Mouse (Mus musculus) cerebellum, postnatal 14 days (tissue): ENCODE data around the gene 1500009C09Rik.

ENCODE experiments used
- DNase-seq, 2 experiments: peaks; one replicate each; pipeline ENCODE4 v3.0.0; 2021; ENCODE audit warnings: mixed read lengths in 2 of 2

The 1500009C09Rik gene

DNA sequence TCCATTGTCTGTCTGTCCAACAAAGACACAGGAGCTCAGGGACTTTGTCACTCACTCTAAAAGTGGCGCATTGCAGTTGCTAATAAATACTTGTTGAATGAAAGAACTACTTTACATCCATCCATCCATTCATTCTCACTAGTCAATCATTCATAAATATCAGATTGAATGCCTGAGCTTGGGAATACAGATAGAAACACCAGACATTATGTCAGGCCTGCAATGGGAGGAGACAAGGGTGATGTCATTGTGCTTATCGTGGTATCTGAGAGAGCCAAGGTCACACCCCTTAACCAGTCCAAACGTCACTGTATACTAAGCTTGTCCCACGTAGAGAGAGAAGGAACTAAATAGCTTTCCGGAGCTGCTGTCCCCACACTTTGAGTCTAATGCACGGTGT lies at the start of gene 1500009C09Rik:
Gene 1500009C09Rik (plus strand): TSS at position 301 of the 400 bp plus-strand sequence.
- DNase-seq = no peak

- peak in 1 of 2 experiments; percentile 46 for DNase-seq
Measured at GRCm38 (mm10) chr15:82203090-82203489, 49.1 kb upstream of the 1500009C09Rik start.

GRCm38 (mm10) chr15:82203611-82204351 lies 48.4 kb upstream of the 1500009C09Rik start:
- DNase-seq = peak; percentile 83 to 88

DNA sequence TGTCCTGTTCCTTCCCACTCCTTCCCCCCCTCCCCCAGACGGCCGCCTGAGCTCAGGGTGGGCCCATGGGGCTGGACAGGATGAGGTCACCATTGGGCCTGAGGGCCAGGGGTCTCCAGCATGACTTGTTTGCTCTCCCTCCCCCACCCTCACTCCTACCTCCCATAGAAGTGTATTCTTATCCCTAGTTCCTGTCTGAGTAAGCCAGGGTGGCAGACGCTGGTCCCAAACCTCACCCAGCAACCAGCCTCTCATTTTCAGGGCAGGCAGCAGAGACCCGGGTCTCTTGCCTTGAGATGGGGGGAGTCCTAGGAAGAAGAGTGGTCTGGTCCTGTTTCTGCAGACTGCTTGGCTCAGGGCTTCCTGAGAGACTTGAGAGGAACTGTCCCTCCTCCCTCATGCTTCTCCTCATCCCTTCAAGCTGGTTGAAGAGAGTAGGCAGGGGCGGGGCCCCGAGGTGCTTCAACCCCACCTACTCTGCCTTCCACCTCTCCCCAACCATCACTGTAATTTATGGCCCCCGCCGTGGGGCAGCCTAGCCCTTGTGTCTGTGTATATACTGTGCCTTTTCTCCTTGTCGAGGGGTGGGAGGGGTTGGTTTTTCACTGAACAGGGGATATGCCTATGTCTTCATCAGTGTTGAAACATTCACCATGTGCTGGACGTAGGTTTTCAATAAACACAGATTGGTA lies 47.4 kb upstream of the 1500009C09Rik start:
- DNase-seq = peak; percentile 39 to 48

- DNase-seq = peak; percentile 99
Measured at GRCm38 (mm10) chr15:82206365-82207104, 45.7 kb upstream of the 1500009C09Rik start.

- peak in 1 of 2 experiments; percentile 58 for DNase-seq
Measured at GRCm38 (mm10) chr15:82207105-82207459, 45.1 kb upstream of the 1500009C09Rik start.

DNA sequence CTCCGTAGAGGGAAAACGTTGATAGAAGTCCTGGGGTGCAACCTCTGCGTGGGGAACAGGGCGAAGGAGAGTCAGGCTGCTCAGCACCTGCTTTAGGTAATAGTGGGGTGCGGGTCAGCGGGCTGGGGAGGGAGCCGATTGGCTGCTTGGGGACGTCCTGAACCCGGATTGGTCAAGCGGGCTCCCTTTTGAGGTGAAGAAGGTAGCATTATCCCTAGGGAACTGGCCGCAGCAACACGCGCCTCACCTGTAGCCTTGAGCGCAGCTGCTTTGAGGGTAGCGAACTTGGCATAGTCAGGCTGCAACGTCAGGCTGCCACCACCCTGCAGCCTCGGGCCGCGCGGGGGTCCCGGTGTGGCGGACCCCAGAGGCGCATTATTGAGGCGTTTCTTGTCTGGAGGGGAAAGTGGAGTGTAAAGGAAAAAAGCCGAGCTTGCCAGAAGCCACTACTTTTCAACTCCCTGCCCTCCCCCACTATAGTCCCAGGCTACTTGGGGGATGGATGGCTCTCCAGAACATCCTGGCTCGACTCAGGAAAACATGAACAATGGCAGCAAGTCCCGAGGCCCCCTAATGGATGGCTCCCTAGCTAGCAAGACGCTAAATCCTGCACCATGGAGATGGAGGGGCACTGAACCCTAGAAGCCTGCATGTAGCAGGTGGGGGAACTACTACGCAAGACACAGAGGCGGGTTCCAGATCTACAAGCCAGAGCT lies 44.5 kb upstream of the 1500009C09Rik start:
- peak; percentile 48 for DNase-seq

GRCm38 (mm10) chr15:82208307-82208706 lies 43.9 kb upstream of the 1500009C09Rik start:
- peak in 1 of 2 experiments; percentile 34 for DNase-seq

DNA sequence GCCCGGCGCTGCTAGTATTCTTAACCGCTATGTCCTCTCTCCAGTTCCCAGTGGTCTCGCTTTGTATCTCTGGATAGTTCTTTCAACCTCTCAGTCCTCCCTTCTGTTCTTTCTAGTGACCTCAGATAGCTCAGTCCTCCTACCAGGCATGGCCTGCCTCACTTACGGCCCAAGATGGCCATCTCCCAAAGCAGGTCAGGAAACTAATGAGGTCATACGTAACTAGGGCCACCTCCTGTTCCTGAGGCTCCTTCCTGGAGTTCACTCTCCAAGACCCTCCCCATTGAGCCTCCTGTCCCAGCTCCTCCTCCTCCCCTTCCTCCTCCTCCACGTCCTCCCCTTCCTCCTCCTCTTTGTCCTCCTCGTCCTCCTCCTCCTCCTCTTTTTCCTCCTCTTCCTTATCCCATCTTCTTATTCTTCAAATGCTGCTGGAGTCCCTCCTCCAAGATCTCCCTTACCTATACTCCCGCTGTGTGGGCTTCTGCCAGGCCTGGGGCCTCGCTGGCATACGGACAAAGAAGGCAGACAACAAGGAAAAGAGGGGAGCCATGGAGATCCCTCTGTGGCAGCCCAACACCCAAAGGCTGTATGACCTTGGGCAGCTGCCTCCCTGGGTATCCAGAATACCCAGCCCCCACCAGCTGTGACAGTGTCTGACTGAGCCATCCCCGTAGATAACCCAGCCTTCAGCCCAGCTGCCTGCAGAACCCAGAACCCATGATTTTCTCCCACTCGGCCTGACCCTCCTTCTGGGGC lies 42.7 kb upstream of the 1500009C09Rik start:
- peak; percentile 74 for DNase-seq

DNA sequence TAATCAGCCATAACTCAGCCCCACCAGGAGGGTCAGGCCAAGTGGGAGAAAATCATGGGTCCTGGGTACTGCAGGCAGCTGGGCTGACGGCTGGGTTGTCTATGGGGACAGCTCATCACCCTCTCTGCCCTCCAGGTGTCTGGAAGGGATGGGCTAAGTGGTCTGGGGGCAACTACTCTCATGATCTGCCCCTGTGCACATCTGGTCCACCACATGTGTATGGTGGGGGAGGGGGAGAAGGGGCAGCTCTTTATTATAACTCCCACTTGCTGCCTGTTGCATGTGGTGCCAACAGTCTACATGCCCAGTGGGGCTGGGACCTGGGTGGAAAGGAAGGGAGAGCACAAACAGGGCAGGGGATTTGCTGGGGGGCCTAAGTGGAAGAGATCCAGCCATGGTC lies 41.4 kb upstream of the 1500009C09Rik start:
- DNase-seq = peak in 1 of 2 experiments; percentile 32

- no peak for DNase-seq
Measured at GRCm38 (mm10) chr15:82211281-82211680, 40.9 kb upstream of the 1500009C09Rik start.

- peak; percentile 74 to 76 for DNase-seq
Measured at GRCm38 (mm10) chr15:82211911-82212751, 40.1 kb upstream of the 1500009C09Rik start.

- DNase-seq = peak; percentile 75 to 82
Measured at GRCm38 (mm10) chr15:82212752-82213063, 39.5 kb upstream of the 1500009C09Rik start, which contains the start of gene Shisa8. Shisa8 (minus strand) TSS chr15:82212815.

- peak; percentile 58 to 65 for DNase-seq
Measured at GRCm38 (mm10) chr15:82213222-82213621, 39.0 kb upstream of the 1500009C09Rik start.

DNA sequence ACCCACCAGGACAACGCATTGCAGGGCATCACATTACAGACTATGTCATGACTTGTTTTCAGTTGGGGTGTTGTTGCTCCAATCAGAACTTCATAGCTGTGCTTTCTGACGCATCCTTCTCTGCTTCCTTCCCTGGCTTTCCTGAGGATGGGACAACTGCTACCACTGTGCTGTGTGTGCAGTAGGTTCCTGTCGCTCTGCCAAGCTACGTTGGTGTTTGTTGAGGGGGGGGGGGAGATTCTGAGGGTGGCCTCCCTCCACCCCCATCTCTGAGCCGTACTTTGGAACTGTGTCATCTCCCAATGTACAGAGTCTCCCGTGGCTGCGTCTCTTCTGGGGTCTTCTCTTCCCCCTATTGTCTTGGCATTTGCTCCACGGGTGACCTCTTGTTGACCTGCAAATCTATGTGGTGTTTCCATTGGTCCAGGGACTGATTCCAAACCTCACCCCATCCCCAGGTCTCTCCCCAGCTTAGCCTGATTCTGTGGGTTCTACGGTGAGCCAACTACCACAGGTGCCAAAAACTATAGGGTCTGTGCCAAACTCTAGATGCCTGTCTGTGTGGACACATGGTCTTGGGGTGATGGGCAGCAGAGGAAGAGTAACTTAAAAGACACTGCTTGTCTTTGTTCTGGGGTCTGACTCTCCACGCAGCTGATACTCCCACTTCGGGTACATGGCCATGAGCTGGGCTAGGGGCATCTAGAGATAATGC lies 36.7 kb upstream of the 1500009C09Rik start:
- DNase-seq = peak; percentile 78 to 83

DNA sequence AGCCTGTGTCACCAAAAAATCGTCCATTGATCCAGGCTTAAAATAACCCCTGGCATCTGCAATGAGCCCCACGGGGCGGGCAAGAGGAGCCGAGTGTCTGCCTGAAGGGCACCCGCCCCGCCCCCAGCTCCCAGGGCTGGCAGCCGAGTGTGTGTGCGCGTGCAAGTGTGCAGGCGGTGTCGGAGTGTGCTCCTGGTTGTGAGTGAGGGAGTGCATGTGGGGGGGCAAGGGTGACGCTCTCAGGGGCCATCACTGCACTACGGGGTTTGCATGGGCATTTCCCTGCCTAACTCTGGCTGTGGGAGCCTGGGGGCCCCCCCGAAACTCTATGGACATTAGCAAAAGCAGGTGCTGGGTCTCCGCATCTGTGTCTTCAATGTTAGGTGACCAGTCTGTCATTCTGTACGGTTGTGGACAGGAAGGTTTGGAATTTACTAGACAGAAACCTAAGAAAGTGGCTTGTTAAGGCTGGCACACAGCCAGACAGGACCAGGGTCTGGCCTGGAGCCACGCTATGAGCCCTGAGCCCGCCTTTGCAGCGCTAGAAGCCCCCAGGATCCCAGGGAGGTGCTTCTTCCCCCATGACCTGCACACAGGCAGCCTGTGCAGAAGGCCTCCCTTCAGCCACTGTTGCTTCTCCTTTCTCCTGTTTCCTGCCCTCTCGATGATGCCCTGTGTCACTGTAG lies 35.9 kb upstream of the 1500009C09Rik start:
- peak; percentile 62 to 68 for DNase-seq

- DNase-seq = peak in 1 of 2 experiments; percentile 33
Measured at GRCm38 (mm10) chr15:82217039-82217438, 35.2 kb upstream of the 1500009C09Rik start.

GRCm38 (mm10) chr15:82217980-82218379 lies 34.2 kb upstream of the 1500009C09Rik start:
- DNase-seq = peak in 1 of 2 experiments; percentile 4
